Mouse (Mus musculus): ENCODE results near the gene Hoxd1. TPM values are rescaled to one million over a fixed set of nuclear protein-coding genes. Genes with fewer than 3 reads are reported as not detected.

The Hoxd1 gene
- total and polyA plus RNA-seq, 3 experiments = not detected

- Histone ChIP-seq H3K27me3 (ENCODE audit: control insufficient read depth, insufficient read depth, low read length) (peaks cover 26% of the 10 kb centered on the region), H3K9ac (ENCODE audit: low read depth, low read length) (no peak within 1 kb of the TSS), H3K79me2 (replicated peaks; ENCODE audit: control insufficient read depth, insufficient read depth, low read length) (no peaks in the 10 kb centered on the region), H3K4me3 (peak within 1 kb of the TSS; percentile 2; the same call in 1 of the 2 replicates), H3K27ac (no peak within 1 kb of the TSS), H3K4me1 (ENCODE audit: control insufficient read depth, insufficient read depth, low read length) (no peaks in the 10 kb centered on the region), H3K36me3 (ENCODE audit: control insufficient read depth, insufficient read depth, low read length) (no peaks in the 10 kb centered on the region)
- 22% methylated on average over 5 of the region's 5 CpGs for WGBS
- peak in 1 of 2 experiments; percentile 17 for DNase-seq
- no peak for TF ChIP-seq POLR2A (IDR thresholded peaks at IDR 0.05; ENCODE audit: insufficient read depth, low read depth, low read length)
- TF ChIP-seq CTCF (IDR thresholded peaks at IDR 0.05) = no peak
- TF ChIP-seq EP300 (IDR thresholded peaks at IDR 0.05; ENCODE audit: insufficient read depth, low read depth, low read length) = no peak
- intact Hi-C loops (cut with DNase I) = no loop called here
These were observed 36.2 kb upstream of the Hoxd1 start, which contains the start of gene Gm28230 for GRCm38 (mm10) chr2:74726551-74726950. Gm28230 (plus strand) TSS chr2:74726728.

- Histone ChIP-seq H3K4me3 (peak overlapping the region; percentile 2; the same call in 1 of the 2 replicates), H3K79me2 (replicated peaks; ENCODE audit: control insufficient read depth, insufficient read depth, low read length) (no peaks in the 10 kb centered on the region), H3K27ac (no peak overlapping the region), H3K27me3 (ENCODE audit: control insufficient read depth, insufficient read depth, low read length) (peaks cover 26% of the 10 kb centered on the region), H3K36me3 (ENCODE audit: control insufficient read depth, insufficient read depth, low read length) (no peaks in the 10 kb centered on the region), H3K9ac (ENCODE audit: low read depth, low read length) (no peak overlapping the region), H3K4me1 (ENCODE audit: control insufficient read depth, insufficient read depth, low read length) (no peaks in the 10 kb centered on the region)
- 5% methylated on average over 42 of the region's 43 CpGs for WGBS
- intact Hi-C loops (cut with DNase I) = no loop called here
- no peak for DNase-seq
- no peak for TF ChIP-seq CTCF (IDR thresholded peaks at IDR 0.05)
These were observed 35.7 kb upstream of the Hoxd1 start for GRCm38 (mm10) chr2:74726973-74727639.

- no peak for DNase-seq
- Histone ChIP-seq H3K9ac (ENCODE audit: low read depth, low read length) (no peak overlapping the region), H3K4me1 (ENCODE audit: control insufficient read depth, insufficient read depth, low read length) (no peaks in the 10 kb centered on the region), H3K27me3 (ENCODE audit: control insufficient read depth, insufficient read depth, low read length) (peaks cover 28% of the 10 kb centered on the region), H3K36me3 (ENCODE audit: control insufficient read depth, insufficient read depth, low read length) (no peaks in the 10 kb centered on the region), H3K27ac (no peak overlapping the region), H3K4me3 (no peak overlapping the region), H3K79me2 (replicated peaks; ENCODE audit: control insufficient read depth, insufficient read depth, low read length) (no peaks in the 10 kb centered on the region)
- TF ChIP-seq EP300 (IDR thresholded peaks at IDR 0.05; ENCODE audit: insufficient read depth, low read depth, low read length) = no peak
- no peak for TF ChIP-seq POLR2A (IDR thresholded peaks at IDR 0.05; ENCODE audit: insufficient read depth, low read depth, low read length)
- TF ChIP-seq CTCF (IDR thresholded peaks at IDR 0.05) = no peak
- intact Hi-C loops (cut with DNase I) = no loop called here
- 6% methylated on average over 25 of the region's 25 CpGs for WGBS
These were observed 35.0 kb upstream of the Hoxd1 start for GRCm38 (mm10) chr2:74727640-74728302.

- intact Hi-C loops (cut with DNase I) = no loop called here
- H3K36me3 ChIP-seq (ENCODE audit: control insufficient read depth, insufficient read depth, low read length) = no peaks in the 10 kb centered on the region
- H3K27ac ChIP-seq = no peak overlapping the region
- H3K9ac ChIP-seq (ENCODE audit: low read depth, low read length) = no peak overlapping the region
- no peak for TF ChIP-seq EP300 (IDR thresholded peaks at IDR 0.05; ENCODE audit: insufficient read depth, low read depth, low read length)
- no peaks in the 10 kb centered on the region for H3K4me1 ChIP-seq (ENCODE audit: control insufficient read depth, insufficient read depth, low read length)
- no peak for DNase-seq
- peaks cover 25% of the 10 kb centered on the region for H3K27me3 ChIP-seq (ENCODE audit: control insufficient read depth, insufficient read depth, low read length)
- WGBS = 24% methylated on average over 13 of the region's 13 CpGs
- no peaks in the 10 kb centered on the region for H3K79me2 ChIP-seq (replicated peaks; ENCODE audit: control insufficient read depth, insufficient read depth, low read length)
- H3K4me3 ChIP-seq = no peak overlapping the region
These were observed 34.5 kb upstream of the Hoxd1 start for GRCm38 (mm10) chr2:74728303-74728680.

- WGBS = 25% methylated on average over 8 of the region's 8 CpGs
- peaks cover 35% of the 10 kb centered on the region for H3K27me3 ChIP-seq (ENCODE audit: control insufficient read depth, insufficient read depth, low read length)
- no peak overlapping the region for H3K9ac ChIP-seq (ENCODE audit: low read depth, low read length)
- H3K79me2 ChIP-seq (replicated peaks; ENCODE audit: control insufficient read depth, insufficient read depth, low read length) = no peaks in the 10 kb centered on the region
- no peak for DNase-seq
- intact Hi-C loops (cut with DNase I) = no loop called here
- TF ChIP-seq POLR2A (IDR thresholded peaks at IDR 0.05; ENCODE audit: insufficient read depth, low read depth, low read length) (no peak), CTCF (IDR thresholded peaks at IDR 0.05) (no peak), EP300 (IDR thresholded peaks at IDR 0.05; ENCODE audit: insufficient read depth, low read depth, low read length) (no peak)
- no peak overlapping the region for H3K27ac ChIP-seq
- no peak overlapping the region for H3K4me3 ChIP-seq
- H3K36me3 ChIP-seq (ENCODE audit: control insufficient read depth, insufficient read depth, low read length) = no peaks in the 10 kb centered on the region
- H3K4me1 ChIP-seq (ENCODE audit: control insufficient read depth, insufficient read depth, low read length) = no peaks in the 10 kb centered on the region
These were observed 32.4 kb upstream of the Hoxd1 start for GRCm38 (mm10) chr2:74730331-74730730.

GRCm38 (mm10) chr2:74731055-74731454, 31.7 kb upstream of the Hoxd1 start:
- H3K9ac ChIP-seq (ENCODE audit: low read depth, low read length) = no peak overlapping the region
- H3K4me1 ChIP-seq (ENCODE audit: control insufficient read depth, insufficient read depth, low read length) = no peaks in the 10 kb centered on the region
- intact Hi-C loops (cut with DNase I) = no loop called here
- H3K4me3 ChIP-seq = no peak overlapping the region
- peaks cover 39% of the 10 kb centered on the region for H3K27me3 ChIP-seq (ENCODE audit: control insufficient read depth, insufficient read depth, low read length)
- H3K79me2 ChIP-seq (replicated peaks; ENCODE audit: control insufficient read depth, insufficient read depth, low read length) = no peaks in the 10 kb centered on the region
- H3K27ac ChIP-seq = no peak overlapping the region
- H3K36me3 ChIP-seq (ENCODE audit: control insufficient read depth, insufficient read depth, low read length) = no peaks in the 10 kb centered on the region
- TF ChIP-seq CTCF (IDR thresholded peaks at IDR 0.05) (no peak), EP300 (IDR thresholded peaks at IDR 0.05; ENCODE audit: insufficient read depth, low read depth, low read length) (no peak), POLR2A (IDR thresholded peaks at IDR 0.05; ENCODE audit: insufficient read depth, low read depth, low read length) (no peak)
- no peak for DNase-seq
